Mouse (Mus musculus) right cerebral cortex, postnatal 25 days (tissue): ENCODE results near the gene Gm8247.
"Not testable (repeated sequence)": the region's sequence is repeated elsewhere in the genome, so short reads cannot be mapped to it uniquely, and the experiment has no call there.

Experiments
- DNase-seq: peaks from one replicate; pipeline ENCODE4 v3.0.0; 2022

Gene Gm8247

DNA sequence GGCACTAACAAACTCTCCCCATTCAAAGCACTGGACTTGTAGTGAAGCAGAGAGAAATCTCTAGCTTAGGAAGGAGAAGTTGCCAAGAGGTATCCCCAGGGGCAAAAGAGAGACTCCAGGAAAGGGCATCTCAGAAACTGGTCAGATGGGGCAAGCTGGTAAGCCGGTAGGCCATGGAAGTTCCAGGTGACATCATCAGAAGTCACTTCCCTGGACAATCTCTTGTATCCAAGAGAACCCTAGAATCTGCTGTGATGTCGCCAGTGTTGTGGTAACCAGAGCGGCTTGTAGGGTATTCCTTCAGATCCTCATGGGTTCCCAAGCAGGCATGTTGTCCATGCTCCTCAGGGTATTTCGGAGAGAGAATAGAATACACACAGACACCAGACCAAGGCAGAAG, at the start of gene Gm8247:
TSS of gene Gm8247 (plus strand) at position 301 of the 400 bp plus-strand sequence.
- not testable (repeated sequence) for DNase-seq

DNA sequence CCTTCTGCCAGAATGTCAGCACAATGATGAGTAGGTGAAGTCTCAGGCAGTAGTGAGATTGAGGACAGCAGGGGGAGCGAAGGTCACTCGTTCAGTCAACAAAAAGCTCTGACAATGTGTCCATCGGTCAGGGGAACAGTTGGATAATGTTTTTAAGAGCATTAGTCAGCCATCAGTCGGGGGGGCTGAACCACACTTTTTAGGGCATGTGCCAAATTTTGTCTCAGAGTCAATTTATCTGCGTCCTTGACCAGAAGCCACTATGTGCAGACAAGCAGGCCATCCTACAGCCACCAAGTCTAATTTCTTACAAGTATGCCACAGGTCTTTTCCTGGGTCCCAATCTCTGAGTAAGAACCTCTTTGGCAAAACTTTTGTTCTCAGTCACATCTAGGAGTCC, 35.0 kb upstream of the Gm8247 start:
- DNase-seq: not testable (repeated sequence)

DNA sequence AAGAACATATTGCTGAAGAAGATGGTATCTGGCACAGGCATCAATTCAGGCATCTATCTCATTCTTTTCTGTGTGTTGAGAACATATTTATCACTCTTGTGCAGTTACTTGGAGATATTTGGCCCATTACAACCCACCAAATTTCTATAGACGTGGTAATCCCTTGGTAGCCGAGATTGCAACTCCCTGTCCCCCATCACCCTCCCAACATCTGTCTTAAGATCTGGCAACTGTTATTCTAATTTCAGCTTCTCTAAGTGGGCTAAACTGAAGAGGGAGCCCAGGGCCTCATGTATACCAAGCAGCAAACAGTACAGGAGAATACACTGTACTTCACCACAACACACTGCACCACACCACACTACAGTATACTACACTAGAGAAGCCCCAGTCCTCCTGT, 8.8 kb downstream of the Gm8247 start:
- DNase-seq: not testable (repeated sequence)

DNA sequence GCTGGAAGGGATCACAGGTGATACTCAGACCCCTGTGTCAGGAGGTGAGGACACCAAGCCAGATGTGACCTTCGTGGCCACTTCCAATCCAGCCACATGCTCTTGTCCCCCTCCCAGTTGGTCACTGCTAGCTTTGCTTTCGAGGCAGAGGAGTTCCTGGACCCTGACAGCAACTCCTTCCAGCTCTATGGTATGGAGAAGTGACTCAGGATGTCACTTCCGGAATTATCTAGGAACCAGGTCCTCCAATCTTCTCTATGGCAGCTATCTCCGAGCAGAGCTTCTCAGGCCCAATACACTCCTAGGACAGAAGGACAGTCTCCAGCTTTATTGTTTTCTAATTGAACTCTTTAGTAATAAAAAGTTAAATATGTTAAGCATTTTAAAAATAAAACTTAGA, 44.8 kb downstream of the Gm8247 start, which contains the start of gene Gm5624:
TSS of gene Gm5624 (minus strand) at position 202 of the 400 bp plus-strand sequence.
- not testable (repeated sequence) for DNase-seq
